15 mouse cellular contexts compared by ENCODE assay signal in genomic region chr9:41121701-41122354, GRCm38 (mm10). TPM values are rescaled to one million over a fixed set of nuclear protein-coding genes. Genes with fewer than 3 reads are reported as not detected.
DNase-seq lines count a peak whose midpoint lies in the region; ATAC-seq and TF ChIP-seq lines count a peak whose summit lies in the region.
"Had no signal": no experiment of that assay in that cellular context is flagged by ENCODE, and none has a peak within 500 bp of the region (broad histone marks: within the 10 kb centered on the region; RNA-seq: fewer than 3 reads in every experiment).

No protein-coding gene starts in this region.

- no peaks in the 10 kb centered on the region for H3K36me3 ChIP-seq in heart, embryonic 15.5 days
- no peaks in the 10 kb centered on the region for H3K36me3 ChIP-seq in liver, postnatal 0 days (replicated peaks; ENCODE audit: insufficient read depth, low read length)
- H3K36me3 ChIP-seq in forebrain, embryonic 13.5 days (ENCODE audit: poor library complexity, severe bottlenecking): no peaks in the 10 kb centered on the region

- no peak for TF ChIP-seq EP300 in liver, postnatal 0 days (IDR thresholded peaks at IDR 0.05; ENCODE audit: low read depth)

- no peak overlapping the region for H3K4me2 ChIP-seq in heart, embryonic 15.5 days
- no peak overlapping the region for H3K4me2 ChIP-seq in liver, postnatal 0 days (ENCODE audit: low read depth, low read length)
- no peak overlapping the region for H3K4me2 ChIP-seq in forebrain, embryonic 13.5 days
- H3K4me2 ChIP-seq: midbrain, embryonic 11.5 days had no signal

- peak overlapping the region; percentile 50 for H3K27ac ChIP-seq in heart, embryonic 15.5 days
- 0 out of 2 replicates have a peak overlapping the region, but pooled peaks have one; percentile 6 for H3K27ac ChIP-seq in liver, postnatal 0 days (ENCODE audit: low read depth)
- H3K27ac ChIP-seq in forebrain, embryonic 13.5 days: no peak overlapping the region
- H3K27ac ChIP-seq: hindbrain, postnatal 0 days; liver, embryonic 14.5 days; stomach, postnatal 0 days had no signal

- H3K4me1 ChIP-seq in heart, embryonic 15.5 days (replicated peaks): peaks cover 39% of the 10 kb centered on the region
- H3K4me1 ChIP-seq in liver, postnatal 0 days (ENCODE audit: insufficient read depth): peaks cover 9% of the 10 kb centered on the region
- 0 out of 2 replicates have a peak, but pooled peaks cover 11% of the 10 kb centered on the region for H3K4me1 ChIP-seq in forebrain, embryonic 13.5 days

- no peak for ATAC-seq in heart, embryonic 15.5 days (replicated peaks; ENCODE audit: insufficient number of reproducible peaks, insufficient read depth, low FRiP score, low read depth)
- ATAC-seq in liver, postnatal 0 days: no peak
- no peak for ATAC-seq in forebrain, embryonic 13.5 days
- ATAC-seq: hindbrain, postnatal 0 days; intestine, postnatal 0 days had no signal

- 78% methylated on average over 6 of the region's 6 CpGs for WGBS in heart, embryonic 15.5 days
- 81% methylated on average over 6 of the region's 6 CpGs for WGBS in liver, postnatal 0 days (ENCODE audit: insufficient replicate concordance)
- WGBS in forebrain, embryonic 13.5 days: 77% methylated on average over 6 of the region's 6 CpGs

- H3K9me3 ChIP-seq in heart, embryonic 15.5 days (replicated peaks): no peaks in the 10 kb centered on the region
- H3K9me3 ChIP-seq in liver, postnatal 0 days (ENCODE audit: low read length): no peaks in the 10 kb centered on the region
- no peaks in the 10 kb centered on the region for H3K9me3 ChIP-seq in forebrain, embryonic 13.5 days (replicated peaks)

- no peak for TF ChIP-seq CTCF in liver, postnatal 0 days (IDR thresholded peaks at IDR 0.05; ENCODE audit: low read depth)

- intact Hi-C loops in heart, postnatal 25 days (cut with DNase I): loop anchor here (5.0 kb wide), 1 partner anchor 35 kb away; no protein-coding TSS in a partner anchor

- peak; percentile 37 to 39 for DNase-seq in cerebellum, postnatal 10 days
- DNase-seq in cerebellum, adult 11 months: no peak
- no peak for DNase-seq in heart, postnatal 25 days (ENCODE audit: low spot score)
- DNase-seq in liver, postnatal 0 days: no peak
- no peak for DNase-seq in liver
- DNase-seq: layer of hippocampus, postnatal 36 days; retina, postnatal 1 day had no signal

- no peaks in the 10 kb centered on the region for H3K27me3 ChIP-seq in heart, embryonic 15.5 days
- no peaks in the 10 kb centered on the region for H3K27me3 ChIP-seq in liver, postnatal 0 days (ENCODE audit: insufficient read depth, low read length)
- H3K27me3 ChIP-seq in forebrain, embryonic 13.5 days: no peaks in the 10 kb centered on the region
- H3K27me3 ChIP-seq: CH12.LX had no signal

- H3K9ac ChIP-seq in heart, embryonic 15.5 days: no peak overlapping the region
- no peak overlapping the region for H3K9ac ChIP-seq in liver, postnatal 0 days (replicated peaks)
- H3K9ac ChIP-seq in forebrain, embryonic 13.5 days: no peak overlapping the region
- H3K9ac ChIP-seq: liver, embryonic 14.5 days had no signal

- no peak overlapping the region for H3K4me3 ChIP-seq in heart, embryonic 15.5 days
- no peak overlapping the region for H3K4me3 ChIP-seq in liver, postnatal 0 days (ENCODE audit: low read depth, low read length)
- H3K4me3 ChIP-seq in forebrain, embryonic 13.5 days: no peak overlapping the region

RNA-seq across cellular contexts. Expression of gene Ubash3b, which starts 39.7 kb away (rescaled TPM):
- 6.5 and 6.8 TPM in 2 replicates for polyA plus RNA-seq in heart, embryonic 15.5 days (2015; fragmentation: Nextera tagmentation; extraction: Ambion mirVana)
- 1 to 10 TPM in 1 of 2 experiments, under 1 TPM in 1; 0.99 to 1.5 TPM for total RNA-seq in heart, postnatal 25 days (2021)
- polyA plus RNA-seq in liver, postnatal 0 days (2015; fragmentation: Nextera tagmentation; extraction: Ambion mirVana): 6.6 TPM in 2 replicates
- polyA plus RNA-seq in forebrain, embryonic 13.5 days (2015; fragmentation: Nextera tagmentation; extraction: Ambion mirVana): 9.7 and 9.8 TPM in 2 replicates

Comparison
In these comparisons a context has a peak if more than half of its experiments do, and no peak if none do; other contexts are left out.
1. DNase-seq: peak in cerebellum, postnatal 10 days (2 of 2); none in cerebellum, adult 11 months (single experiment), heart, postnatal 25 days (single experiment), liver, postnatal 0 days (single experiment) and liver (single experiment).